Mouse (Mus musculus): ENCODE results near the gene Wdr82. TPM values are rescaled to one million over a fixed set of nuclear protein-coding genes. Genes with fewer than 3 reads are reported as not detected.
"Not testable (repeated sequence)": the region's sequence is repeated elsewhere in the genome, so short reads cannot be mapped to it uniquely, and the experiment has no call there.

The Wdr82 gene
- total RNA-seq, 4 experiments from 2014 or later, result 112 to 132 (median 120) TPM

DNA sequence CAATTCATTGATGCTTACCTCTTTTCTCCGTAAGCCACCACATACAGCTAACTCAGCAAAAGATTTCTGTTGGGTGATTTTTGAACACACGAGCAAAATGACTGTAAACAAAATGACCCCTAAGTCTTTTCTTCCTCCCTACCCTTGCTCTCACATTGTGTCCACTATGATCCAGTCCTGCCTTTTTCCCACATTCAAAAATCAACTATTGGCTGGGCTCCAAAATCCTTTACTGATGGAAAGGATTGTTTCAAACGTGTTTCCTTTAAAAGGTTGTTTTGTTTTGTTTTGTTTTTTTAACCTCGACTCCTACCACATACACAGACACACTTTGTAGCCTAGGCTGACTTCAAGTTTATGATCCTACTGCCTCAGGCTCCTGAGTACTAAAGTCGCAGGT, 10.3 kb upstream of the Wdr82 start:
- DNase-seq (ENCODE audit: low spot score in 2 of 2), result no peak

DNA sequence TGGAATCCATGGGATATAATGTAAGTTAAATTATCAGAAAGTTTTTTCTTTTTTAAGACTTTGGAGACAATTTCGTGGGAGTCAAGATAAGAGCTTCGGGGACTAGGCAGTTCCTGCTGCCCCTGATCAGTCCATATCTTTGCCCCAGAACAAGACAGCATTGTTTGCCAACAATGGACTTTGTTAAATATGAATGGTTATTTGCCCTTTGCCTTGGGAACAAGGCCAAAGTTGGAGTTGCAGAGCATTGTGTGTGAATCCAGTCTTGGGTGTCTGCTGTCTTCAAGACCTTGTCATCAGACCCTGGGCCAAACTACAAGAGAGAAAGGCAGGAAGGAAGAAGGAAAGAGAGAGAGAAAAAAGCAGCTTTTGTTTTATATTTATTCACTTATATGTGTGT, 4.0 kb upstream of the Wdr82 start:
- no peak for DNase-seq (ENCODE audit: low spot score in 2 of 2)

DNA sequence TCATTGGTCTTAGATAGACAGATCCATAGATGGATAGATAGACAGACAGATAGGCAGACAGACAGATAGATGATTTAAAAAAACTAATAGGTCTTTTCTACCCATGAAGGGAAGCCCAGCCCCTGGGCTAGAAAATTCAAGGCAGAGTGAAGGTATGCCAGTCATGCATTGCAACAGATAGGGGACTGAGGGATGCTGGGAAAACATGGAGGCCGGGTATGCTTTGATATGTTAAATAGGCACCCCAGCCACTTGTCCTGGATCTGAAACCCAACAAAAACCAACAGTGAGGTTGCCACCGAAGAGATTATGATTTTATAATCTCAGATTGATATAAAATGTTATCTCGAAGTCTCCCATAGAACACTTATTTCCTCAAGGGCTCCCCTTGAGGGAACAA, 3.5 kb upstream of the Wdr82 start:
- DNase-seq (ENCODE audit: low spot score in 2 of 2), result no peak

DNA sequence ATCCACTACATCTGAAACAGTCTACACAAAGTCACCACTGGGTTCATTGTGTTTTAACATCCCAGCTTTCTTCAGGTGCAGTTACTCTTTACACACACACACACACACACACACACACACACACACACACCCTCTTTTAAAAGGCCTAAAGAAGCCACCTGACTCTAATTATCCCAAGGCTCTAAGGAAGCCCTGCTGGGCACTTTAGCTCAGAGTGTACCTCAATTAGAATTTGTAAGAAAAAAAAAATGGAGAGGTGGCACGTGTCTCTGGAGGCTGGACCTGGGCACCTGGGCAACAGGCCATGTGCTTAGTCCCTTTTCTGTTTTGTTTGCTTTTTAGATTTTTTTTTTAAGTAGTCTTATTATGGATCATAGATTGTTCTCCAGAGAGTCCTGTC, 3.0 kb upstream of the Wdr82 start:
- no peak for DNase-seq (ENCODE audit: low spot score in 2 of 2)

DNA sequence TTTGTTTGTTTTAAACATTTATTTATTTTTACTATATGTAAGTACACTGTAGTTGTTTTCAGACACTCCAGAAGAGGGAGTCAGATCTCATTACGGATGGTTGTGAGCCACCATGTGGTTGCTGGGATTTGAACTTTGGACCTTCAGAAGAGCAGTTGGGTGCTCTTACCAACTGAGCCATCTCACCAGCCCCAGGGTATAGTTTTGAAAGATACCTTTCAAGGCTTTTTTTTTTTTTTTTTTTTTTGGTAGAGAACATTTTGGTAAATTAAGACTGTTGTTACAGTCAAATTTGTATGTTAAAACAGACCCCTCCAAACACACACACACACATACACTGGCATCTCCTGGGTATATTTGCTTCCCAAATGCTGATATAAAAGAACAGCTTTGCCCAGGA, 1.7 kb upstream of the Wdr82 start:
- not testable (repeated sequence) for DNase-seq (ENCODE audit: low spot score in 2 of 2)

DNA sequence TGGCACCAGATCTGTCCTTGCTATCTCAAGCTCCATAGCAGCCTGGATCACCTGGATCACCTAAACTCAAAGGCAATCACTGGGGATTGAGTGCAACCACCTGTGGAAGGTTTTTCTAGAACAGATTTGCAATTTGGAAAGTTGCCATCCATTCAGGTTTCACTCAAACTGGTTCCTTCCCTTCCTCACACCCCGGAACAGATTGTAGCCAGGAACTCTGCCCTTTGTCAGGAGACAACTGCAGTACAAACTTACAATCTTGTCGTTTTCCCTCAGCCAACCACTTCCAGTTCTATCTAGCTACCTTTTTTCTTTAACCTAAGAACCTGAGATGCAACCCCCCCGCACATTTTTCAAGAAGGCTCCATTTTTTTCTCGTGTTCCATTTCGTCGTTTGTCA, 811 bp upstream of the Wdr82 start:
- DNase-seq (ENCODE audit: low spot score in 2 of 2), result no peak

DNA sequence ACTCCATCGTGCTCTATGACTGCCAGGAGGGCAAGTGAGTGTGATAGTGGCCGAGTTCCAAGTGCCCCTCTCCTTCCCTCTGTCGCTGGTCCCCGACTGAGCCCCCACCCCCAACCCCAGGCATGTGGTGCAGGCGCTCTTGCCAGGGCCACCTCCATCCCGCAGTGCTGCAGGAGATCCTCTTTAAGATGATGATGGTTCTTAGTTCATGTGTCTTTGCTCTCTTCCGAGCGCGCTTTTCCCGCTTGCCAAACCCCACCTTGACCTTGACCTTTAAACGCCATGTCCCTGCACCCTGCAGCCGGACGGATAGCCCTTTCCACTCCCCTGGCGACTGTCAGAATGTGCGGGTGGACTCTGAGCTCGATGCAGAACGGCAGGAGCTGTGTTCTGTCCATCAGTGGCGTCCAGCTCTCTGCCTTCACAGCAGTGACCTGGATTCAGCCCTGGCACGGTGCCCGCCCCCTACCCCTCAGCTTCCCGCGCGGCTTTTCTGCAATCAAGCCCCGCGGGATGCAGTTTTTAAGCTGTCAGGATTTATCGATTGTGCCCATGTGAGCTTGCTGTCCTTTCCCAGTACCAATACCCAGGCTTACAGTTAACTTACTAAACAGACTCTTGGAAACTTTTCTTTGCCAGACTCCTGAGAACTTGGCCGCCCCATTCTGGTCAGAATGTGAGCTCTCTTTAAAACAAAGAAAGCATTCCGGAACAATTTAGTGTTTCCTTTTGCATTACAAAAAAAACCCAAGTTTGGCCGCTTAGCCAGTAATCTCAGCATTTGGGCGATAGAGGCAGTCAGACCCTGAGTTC, 824 bp downstream of the Wdr82 start:
- peak in 1 of 2 experiments; percentile 49 for DNase-seq (ENCODE audit: low spot score in 2 of 2)

DNA sequence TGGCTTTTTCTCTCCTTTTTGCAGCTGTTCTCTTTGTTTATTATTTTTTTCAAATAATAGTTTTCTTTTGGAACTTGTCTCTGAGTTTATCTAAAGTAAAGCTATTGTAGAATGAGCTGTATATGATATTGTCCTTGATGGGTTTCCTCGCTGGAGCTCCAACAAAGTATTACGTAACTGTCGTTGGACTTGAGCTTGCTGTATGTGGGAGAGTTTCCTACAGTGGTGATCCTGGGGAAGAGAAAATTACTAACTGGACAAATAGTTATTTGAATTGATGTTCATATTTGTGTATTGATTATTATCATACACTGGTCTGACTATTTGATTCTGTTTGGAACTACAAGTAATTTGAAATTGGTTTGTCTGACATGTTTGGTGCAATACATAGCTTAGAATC, 1.8 kb downstream of the Wdr82 start:
- no peak for DNase-seq (ENCODE audit: low spot score in 2 of 2)

DNA sequence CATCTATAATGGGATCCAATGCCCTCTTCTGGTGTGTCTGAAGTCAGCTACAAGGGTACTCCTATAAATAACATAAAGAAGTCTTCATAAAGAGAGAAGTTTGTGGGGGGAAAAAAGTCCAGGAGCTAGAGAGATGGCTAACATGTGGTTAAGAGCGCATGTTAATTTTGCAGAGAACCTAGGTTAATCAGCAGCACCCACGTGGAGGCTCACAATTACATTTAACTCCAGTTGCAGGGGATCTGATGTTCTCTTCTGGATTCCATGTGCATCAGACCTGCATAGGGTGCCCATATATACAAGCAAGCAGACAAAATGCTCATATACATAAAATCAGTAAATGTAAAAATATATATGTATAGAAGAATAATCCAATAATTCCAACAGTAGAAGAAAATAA, 2.6 kb downstream of the Wdr82 start:
- DNase-seq (ENCODE audit: low spot score in 2 of 2), result no peak

DNA sequence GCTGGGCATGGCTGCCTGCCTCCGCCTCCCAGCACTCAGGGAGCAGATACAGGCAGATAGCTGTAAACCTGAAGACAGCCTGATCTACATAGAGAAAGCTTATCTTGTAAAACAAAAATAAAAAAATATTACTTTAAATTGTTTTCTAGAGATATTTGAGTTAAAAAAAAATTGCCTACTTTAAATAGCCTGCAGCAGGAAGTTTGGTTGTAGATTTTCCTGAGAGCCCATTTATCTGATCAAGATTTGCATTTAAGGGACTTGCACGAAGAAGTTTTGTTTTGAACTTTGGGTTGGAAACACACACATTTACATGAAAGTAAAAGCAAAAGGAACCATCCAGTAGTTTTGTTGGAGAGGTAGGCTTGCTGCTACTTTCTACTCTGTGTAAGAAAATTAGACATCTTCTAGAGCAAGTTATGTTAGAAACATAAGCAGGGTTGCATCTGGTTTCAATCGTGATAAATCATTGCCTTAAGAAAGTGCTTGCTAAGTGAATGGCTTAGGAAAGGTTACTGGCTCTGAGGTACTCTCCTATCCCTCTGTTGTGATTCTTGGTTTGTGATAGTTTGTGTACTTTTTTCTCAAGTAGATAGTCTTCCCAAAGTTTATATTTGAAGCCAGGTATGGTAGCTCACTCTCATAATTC, 4.9 kb downstream of the Wdr82 start:
- DNase-seq (ENCODE audit: low spot score in 2 of 2), result no peak

DNA sequence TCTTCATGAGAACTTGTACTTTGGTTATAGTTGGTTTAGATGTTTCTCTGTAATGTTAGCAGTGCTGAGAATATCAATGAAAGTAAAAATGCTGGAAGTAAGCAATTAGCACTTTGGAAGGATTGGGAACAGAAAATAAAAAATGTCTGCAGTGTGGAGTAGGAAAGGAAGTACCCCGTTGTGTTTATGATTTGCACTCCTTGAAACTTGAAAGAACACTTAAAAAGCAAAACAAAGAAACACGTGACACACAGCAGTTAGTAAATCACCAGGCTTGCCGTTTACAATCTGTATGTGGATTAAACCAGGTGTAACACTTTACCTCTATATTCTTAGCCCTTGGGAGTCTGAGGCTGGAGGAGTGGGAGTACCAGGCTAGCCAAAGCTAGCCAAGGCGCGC, 6.0 kb downstream of the Wdr82 start:
- DNase-seq (ENCODE audit: low spot score in 2 of 2), result no peak

DNA sequence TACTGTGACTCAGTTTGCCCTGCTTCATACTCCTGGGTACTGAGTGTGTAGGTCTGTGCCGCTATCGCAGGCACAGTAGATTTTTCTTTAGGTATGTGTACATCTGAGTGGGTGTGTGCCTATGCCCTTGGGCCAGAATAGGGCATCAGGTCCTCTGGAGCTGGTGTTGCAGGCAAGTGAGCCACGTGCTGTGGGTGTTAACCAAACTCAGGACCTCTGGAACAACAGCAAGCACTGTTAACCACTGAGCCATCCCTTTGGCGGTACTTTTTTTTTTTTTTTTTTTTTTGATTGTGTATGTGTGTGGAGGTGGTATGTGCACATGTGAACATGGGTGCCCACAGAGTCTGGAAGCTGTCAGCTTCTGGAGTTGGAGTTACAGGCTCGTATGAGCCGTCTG, 7.1 kb downstream of the Wdr82 start:
- no peak for DNase-seq (ENCODE audit: low spot score in 2 of 2)

DNA sequence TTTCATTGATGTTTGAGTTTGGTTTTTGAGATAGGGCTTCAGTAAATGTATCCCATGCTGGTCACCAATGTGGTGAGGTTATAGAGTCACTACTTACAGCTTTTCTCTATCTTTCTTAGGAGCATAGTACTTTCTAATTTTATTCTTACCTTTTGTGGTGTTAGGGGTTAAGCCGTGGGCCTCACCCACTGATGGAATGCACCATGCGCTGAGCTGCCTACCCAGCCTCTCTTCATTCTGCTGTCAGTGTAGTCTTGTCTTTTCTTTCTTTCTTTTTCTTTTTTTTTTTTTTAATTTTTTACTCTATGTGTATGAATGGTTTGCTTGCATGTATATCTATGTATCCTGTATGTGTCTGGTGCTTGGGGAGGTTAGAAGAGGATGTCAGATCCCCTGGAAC, 8.7 kb downstream of the Wdr82 start:
- no peak for DNase-seq (ENCODE audit: low spot score in 2 of 2)

DNA sequence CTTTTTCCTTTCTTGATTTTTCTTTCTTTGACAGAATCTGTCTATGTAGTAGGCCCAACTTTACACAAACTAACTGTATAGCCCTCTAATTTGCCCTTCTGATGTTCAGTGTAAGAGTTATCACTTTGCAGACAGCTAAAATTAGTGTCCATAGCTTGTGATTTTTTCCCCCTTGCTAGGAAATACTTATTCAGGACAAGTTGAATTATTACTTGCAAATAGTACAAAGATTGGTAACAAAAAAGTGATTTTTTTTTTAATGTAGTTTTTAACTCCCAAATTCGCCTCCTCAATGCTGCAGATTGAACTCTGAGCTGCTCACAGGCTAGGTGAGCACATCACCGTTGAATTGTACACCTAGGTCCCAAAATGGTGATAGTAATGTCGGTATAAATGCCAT, 9.2 kb downstream of the Wdr82 start:
- DNase-seq (ENCODE audit: low spot score in 2 of 2), result no peak

DNA sequence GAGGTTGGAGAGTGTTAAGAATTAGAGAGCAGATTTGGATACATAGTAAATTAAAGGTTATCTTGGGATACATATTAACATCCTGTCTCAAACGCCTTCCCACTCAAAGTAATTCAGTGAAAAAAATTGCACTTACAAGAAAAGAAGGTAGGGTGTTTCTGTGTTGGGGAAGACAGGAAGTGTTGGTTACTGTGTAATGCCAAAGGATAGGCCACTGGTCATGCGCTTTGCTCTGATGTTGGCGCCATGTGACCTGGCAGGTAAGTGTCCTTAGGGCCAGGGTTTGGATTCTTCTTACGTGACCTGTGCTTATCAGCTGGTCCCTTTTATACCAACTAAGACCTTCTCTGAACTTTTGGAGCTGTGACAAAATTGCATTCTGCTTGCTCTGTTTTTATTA, 11.4 kb downstream of the Wdr82 start:
- DNase-seq (ENCODE audit: low spot score in 2 of 2), result no peak

DNA sequence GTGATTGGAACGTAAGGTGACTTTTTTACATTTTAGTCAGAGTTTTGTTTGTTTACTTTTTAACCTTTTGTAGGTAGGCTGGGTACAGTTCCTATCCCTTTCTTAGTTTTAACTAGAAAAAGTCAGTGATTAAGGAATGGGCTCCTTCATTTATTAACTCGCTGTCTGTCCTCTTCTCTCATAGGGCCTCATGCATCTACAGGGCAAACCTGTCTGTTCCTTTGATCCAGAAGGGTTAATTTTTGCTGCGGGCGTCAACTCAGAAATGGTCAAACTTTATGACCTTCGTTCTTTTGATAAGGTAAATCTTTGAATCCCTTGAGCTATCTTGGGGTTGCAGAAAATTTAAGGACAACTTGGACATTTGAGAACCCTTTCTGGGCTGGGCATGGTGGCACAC, 13.3 kb downstream of the Wdr82 start:
- DNase-seq (ENCODE audit: low spot score in 2 of 2), result no peak

DNA sequence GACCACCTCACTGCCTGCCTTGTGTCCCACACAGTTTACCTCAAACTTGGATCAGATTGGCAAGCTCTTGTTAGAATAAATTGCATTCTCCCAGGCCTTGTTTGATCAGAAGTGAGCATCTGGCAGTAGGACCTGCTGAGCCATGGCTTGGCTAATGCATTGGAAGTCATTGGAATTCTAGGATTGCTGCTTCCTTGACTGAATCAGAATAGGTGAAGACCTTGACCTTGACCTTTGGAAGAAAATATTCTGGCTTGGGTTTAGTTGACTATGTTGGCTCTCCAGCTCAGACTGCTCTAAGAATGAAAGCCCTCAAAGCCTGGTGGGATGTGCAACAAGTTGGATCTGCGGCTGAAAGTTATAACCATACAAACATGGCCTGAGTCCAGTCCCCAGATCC, 20.6 kb downstream of the Wdr82 start:
- no peak for DNase-seq (ENCODE audit: low spot score in 2 of 2)

DNA sequence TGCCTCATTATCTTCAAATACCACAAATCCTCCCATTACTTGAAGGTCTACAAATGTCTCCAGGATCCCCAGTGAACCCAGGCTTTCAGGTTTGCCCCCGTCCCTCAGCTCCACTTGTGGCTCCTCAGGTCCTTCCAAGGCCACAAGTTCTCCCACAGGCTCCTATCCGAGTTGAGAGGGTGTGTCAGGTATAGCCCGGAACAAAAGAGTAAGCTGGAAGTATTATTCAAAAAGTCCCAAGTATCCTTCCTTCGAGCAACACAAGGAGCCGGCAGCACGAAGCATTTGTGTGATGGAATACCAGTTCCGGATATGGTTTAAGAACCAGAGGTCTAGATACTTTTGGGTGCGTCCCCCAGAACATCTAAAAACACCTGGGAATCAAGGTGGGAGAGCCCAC, 21.3 kb downstream of the Wdr82 start:
- DNase-seq (ENCODE audit: low spot score in 2 of 2), result no peak

DNA sequence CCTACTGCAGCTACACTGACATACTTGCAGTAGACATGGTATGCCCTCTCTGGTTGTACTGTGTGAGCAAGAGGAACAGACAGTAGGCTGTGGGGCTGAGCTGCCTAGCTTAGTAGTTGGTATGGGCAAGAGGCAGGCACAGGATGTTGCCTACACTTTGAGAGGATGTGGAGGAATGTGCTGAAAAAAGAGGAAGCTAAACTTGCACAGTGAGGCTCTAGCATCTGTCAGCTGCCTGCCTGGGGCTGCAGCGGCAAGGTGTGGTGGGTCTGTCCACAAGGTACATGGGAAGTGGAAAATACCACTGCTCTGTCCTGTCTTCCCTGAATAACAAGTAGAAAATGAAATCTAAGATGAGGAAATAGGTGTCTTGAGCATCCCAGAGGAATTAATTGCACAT, 22.3 kb downstream of the Wdr82 start:
- DNase-seq (ENCODE audit: low spot score in 2 of 2), result no peak

DNA sequence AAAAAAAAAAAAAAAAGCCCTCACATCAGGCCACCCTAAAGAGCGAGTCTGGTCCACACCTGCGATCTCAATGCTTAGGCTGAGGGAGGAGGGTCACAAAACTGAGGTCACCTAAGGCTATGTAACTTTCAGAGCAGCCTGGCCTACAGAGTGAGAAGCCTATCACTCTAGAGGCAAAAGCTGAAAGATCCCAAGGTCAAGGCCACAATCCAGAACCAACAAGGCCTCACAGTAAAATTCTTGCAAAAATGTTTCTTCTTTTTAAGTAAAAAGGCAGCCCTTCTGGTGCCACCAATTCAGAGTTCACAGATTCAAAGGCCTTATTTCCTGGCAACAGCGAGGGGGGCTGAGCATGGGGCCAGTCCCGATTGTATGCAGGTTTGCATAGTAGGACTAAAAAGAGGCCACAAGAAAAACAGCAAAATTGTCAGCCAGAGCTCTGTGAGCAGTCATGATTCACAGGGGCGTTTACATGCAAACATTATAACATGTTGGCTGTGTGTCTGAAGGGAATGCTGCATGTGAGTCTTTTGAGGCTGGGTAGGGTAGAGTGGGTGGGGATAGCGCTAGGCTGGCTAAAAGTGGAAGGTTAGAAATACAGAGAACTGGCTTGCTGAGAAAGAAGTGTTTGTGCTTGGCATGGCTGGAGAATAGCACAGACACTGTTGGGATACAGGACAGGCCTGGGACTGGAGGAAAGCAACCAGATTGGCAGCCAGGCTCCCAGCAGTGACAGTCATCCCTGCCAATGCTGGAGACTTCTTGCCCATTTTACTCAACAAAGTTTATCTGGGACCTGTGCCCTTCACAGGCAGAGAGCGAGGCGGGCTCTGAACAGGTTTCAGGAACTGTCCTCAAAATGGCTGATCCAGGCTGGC, 23.4 kb downstream of the Wdr82 start:
- DNase-seq (ENCODE audit: low spot score in 2 of 2), result no peak

DNA sequence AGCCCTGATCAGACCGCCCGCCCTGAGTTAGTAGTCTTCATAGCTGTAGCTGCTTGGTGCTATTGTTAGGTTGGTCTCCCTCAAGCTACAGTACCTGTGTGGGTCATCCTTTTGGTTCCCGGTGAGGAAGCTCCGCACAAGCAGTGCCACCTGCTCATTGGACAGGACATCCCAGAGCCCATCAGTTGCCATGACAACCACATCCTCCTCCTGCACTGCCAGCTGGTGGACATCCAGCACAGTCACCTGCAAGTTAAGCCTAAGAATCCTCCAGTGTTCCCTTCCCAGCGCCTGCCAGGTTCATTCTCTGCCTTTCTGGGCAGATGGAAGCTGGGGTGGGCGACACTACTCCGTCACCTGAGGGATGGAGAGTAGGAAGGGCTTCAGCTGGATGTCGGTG, 25.0 kb downstream of the Wdr82 start:
- peak in 1 of 2 experiments; percentile 75 for DNase-seq (ENCODE audit: low spot score in 2 of 2)

DNA sequence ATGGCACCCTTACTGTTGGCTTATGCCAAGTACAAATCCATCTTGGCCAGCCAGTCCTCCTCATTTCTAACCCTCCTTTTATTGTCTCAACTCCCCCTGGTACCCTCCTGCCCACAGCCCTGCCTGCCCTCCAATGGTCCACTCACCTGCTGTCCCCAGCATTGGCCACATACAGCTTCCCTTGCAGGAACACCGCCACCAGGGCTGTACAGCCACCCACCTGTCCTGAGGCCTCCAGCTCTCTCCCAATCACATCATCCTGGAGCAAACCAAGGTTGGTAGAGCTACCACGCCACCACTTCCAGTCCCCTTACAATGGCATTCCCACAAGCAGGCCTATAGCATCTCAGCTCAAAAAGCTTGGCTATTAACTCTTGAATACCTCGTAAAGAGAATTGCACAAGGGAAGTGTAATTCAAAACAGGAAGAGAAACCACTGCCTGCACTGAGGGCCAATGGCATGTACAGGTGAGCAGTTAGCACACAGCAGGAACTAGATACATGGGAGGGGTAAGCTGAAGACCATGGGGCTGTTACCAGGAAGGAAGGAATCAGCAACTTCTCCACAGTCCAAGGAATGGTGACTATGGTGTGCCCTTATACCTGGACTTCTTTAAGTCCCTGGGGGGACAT, 26.5 kb downstream of the Wdr82 start:
- DNase-seq (ENCODE audit: low spot score in 2 of 2), result no peak
